Mouse (Mus musculus): ENCODE measurements at regions not wholly inside any gene's neighbourhood (a gene's known extent, or its start where the extent isn't known, plus 50 kb on each side); places are given as distances from the start of the nearest gene placed in this dataset.
"Not testable (repeated sequence)": the region's sequence is repeated elsewhere in the genome, so short reads cannot be mapped to it uniquely, and the experiment has no call there.

DNA sequence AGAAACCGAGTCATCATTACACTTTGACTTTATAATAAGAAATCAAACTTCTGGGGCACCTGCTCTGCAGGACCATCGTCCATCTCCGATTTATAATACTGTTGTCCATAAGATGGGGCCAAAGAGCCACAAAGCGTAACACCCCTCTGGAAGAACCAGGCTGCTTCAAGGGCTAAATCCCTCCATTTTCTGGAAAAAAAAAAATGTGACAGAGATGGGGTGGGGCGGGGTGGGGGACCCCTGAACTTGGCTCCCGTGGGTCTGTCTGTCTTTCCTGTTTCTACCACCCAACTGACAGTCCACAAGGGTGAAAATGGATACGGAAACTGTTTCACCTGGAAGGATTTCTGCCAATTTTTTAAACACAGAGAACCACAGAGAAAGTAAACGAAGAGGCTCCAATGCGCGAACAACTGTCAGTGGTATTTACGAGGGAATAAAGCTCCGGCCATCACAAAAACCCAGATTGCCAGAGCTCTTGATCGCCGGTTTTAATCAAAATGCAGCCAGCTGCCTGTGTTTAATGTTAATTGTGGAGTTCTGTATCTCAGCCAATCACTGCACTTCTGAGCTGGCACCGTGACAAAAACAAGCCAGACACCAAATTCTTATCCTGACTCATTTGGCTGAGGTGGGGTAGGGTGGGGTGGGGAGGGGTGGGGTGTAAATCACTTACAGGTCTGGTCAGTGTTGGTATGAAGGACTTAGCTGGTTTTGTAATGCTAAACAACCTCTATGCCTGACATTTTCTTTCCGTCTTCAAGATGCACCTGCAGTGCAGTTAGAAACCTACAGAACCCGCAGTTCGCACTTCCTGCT, 122.5 kb upstream of the Dapk1 start:
- no peak overlapping the region for H3K4me3 ChIP-seq (ENCODE audit: low read depth, low read length)
- peaks cover 15% of the 10 kb centered on the region for H3K4me1 ChIP-seq (ENCODE audit: control insufficient read depth, insufficient read depth, low read length)
- H3K36me3 ChIP-seq (ENCODE audit: control insufficient read depth, insufficient read depth, low read length): no peaks in the 10 kb centered on the region
- no peaks in the 10 kb centered on the region for H3K9me3 ChIP-seq (ENCODE audit: control insufficient read depth, low read length)
- ATAC-seq (ENCODE audit: insufficient read depth, low FRiP score, low TSS enrichment): peak; percentile 60
- whole genome bisulfite sequencing: 9% methylated on average over 18 of the region's 18 CpGs
- H3K9ac ChIP-seq (ENCODE audit: low read length): no peak overlapping the region
- DNase-seq (ENCODE audit: low spot score): peak; percentile 45
- H3K27me3 ChIP-seq (ENCODE audit: control insufficient read depth, insufficient read depth, low read length): no peaks in the 10 kb centered on the region
- H3K4me2 ChIP-seq (ENCODE audit: low read depth): peak overlapping the region; percentile 48
- H3K27ac ChIP-seq (ENCODE audit: low read depth, low read length): no peak overlapping the region

DNA sequence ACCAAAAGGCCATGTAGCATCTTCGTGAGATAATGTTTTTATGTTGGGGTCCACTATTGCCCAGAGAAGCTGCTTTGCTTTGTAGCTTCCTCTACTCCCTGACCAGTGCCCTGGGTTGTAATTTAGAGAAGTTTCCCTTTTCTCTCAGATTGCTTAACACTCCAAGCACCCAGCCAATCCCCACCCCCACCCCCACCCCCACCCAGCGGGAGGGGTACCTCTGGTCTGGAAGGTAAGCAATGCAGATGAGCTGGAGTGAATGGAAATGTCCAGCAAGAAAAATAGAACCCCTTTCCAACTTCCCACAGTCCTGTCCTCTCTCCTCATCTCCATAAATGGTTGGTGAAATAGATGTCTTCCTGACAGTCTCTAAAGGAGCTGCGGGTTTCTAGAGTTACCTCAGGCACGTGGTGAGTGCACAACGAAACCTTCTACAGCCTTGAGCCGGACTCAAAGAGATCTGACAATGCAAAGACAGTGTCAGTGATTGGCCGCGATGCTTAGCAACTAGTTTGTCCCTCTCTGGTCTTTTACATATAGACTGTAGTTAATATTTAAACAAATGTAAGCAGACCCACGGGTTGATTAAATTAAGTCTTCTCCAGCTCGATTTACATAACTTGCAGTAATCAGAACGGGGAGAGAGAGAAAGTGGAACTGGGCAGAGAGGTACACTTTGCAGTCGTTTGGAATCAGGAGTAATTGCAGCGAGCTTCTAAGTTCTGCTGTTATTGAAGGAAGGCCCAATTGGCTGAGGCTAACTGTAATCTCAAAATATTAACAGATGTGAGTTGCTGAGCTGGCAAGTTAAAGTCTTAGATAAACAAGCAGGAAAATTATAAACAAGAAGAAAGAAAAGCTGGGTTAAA, 121.7 kb upstream of the Dapk1 start:
- H3K27me3 ChIP-seq (ENCODE audit: control insufficient read depth, insufficient read depth, low read length): no peaks in the 10 kb centered on the region
- no peaks in the 10 kb centered on the region for H3K9me3 ChIP-seq (ENCODE audit: control insufficient read depth, low read length)
- H3K4me1 ChIP-seq (ENCODE audit: control insufficient read depth, insufficient read depth, low read length): peaks cover 15% of the 10 kb centered on the region
- 13% methylated on average over 13 of the region's 13 CpGs for WGBS
- peak overlapping the region; percentile 27; the same call in 1 of the 2 replicates for H3K4me2 ChIP-seq (ENCODE audit: low read depth)
- H3K4me3 ChIP-seq (ENCODE audit: low read depth, low read length): no peak overlapping the region
- H3K27ac ChIP-seq (ENCODE audit: low read depth, low read length): no peak overlapping the region
- peak; percentile 13; the same call in 1 of the 2 replicates for ATAC-seq (ENCODE audit: insufficient read depth, low FRiP score, low TSS enrichment)
- DNase-seq (ENCODE audit: low spot score): peak; percentile 21
- no peak overlapping the region for H3K9ac ChIP-seq (ENCODE audit: low read length)
- no peaks in the 10 kb centered on the region for H3K36me3 ChIP-seq (ENCODE audit: control insufficient read depth, insufficient read depth, low read length)

DNA sequence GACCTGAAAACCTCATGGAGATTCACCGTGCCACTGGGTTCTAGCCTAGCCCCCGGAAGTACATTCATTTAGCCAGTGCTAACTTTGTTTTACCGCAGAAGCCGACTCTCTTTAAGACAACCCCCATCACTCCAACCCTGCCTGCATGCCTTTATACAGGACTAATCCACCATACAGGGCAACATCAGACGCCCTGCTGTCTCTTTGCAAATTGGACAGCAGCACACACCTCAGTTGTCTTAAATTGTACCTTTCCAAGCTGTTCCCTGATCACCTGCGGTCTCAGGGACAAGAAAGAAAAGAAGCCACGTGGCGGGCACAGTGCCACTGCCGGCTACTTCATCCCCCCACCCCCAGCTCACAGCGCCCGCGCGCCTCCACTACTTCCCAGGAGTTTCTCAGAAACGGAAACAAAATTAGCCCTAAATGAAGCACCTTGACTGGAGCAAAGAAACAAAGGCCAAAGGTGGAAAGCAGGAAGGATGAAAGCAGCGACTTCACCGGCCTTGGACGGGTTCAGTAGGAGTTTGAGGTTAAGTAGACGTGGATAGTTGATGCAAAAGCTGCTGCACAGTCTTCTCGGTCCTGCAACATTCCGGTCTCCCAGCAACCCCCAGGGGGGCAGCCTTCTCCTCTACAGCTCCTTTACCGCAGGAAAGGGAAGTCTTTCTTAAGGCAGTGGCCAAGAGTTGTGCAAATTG, 120.9 kb upstream of the Dapk1 start:
- Histone ChIP-seq H3K9me3 (ENCODE audit: control insufficient read depth, low read length) (no peaks in the 10 kb centered on the region), H3K4me1 (ENCODE audit: control insufficient read depth, insufficient read depth, low read length) (peaks cover 15% of the 10 kb centered on the region), H3K27me3 (ENCODE audit: control insufficient read depth, insufficient read depth, low read length) (no peaks in the 10 kb centered on the region), H3K4me3 (ENCODE audit: low read depth, low read length) (no peak overlapping the region), H3K4me2 (ENCODE audit: low read depth) (peak overlapping the region; percentile 27), H3K27ac (ENCODE audit: low read depth, low read length) (no peak overlapping the region), H3K36me3 (ENCODE audit: control insufficient read depth, insufficient read depth, low read length) (no peaks in the 10 kb centered on the region), H3K9ac (ENCODE audit: low read length) (peak overlapping the region; percentile 18; the same call in 1 of the 2 replicates)
- DNase-seq (ENCODE audit: low spot score) (peak; percentile 32), ATAC-seq (ENCODE audit: insufficient read depth, low FRiP score, low TSS enrichment) (peak; percentile 17; the same call in 1 of the 2 replicates)
- WGBS: 8% methylated on average over 21 of the region's 21 CpGs

DNA sequence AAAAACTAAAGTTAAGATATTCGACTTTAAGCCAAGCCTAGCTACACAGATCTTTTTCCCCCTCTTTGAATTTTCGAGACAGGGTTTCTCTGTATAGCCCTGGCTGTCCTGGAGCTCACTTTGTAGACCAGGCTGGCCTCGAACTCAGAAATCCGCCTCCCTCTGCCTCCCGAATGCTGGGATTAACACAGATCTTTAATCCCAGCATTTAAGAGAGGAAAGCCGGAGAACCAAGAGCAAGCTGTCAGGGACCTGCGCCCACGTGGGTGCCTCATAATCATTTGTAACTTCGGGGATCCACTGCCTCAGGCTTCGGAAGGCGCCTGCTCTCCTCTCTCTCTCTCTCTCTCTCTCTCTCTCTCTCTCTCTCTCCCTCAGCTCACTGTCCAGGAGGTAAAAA, 120.3 kb upstream of the Dapk1 start:
- DNase-seq (ENCODE audit: low spot score); H3K4me2 ChIP-seq (ENCODE audit: low read depth); H3K27ac ChIP-seq (ENCODE audit: low read depth, low read length); H3K27me3 ChIP-seq (ENCODE audit: control insufficient read depth, insufficient read depth, low read length); H3K9me3 ChIP-seq (ENCODE audit: control insufficient read depth, low read length); H3K9ac ChIP-seq (ENCODE audit: low read length); H3K4me3 ChIP-seq (ENCODE audit: low read depth, low read length); ATAC-seq (ENCODE audit: insufficient read depth, low FRiP score, low TSS enrichment); H3K36me3 ChIP-seq (ENCODE audit: control insufficient read depth, insufficient read depth, low read length): not testable (repeated sequence)
- peaks cover 15% of the 10 kb centered on the region for H3K4me1 ChIP-seq (ENCODE audit: control insufficient read depth, insufficient read depth, low read length)
- WGBS: 75% methylated on average over 11 of the region's 11 CpGs

DNA sequence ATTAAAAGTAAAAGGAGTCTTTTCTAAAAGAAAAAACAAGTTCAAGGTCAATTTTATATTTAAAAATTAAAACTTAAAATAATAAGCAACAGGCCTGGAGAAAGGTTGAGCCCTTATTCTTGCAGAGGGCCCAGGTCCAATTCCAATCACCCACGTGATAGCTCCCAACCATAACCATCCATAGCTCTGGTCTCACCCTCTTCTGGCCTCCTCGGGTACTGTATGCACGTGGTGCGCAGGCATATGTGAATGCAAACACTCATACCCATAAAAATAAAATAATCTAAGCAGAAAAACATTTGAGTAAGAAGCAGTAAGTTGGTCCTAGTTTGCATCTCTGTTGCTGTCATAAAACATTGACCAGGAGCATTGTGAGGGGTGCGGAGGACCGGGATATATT, 119.8 kb upstream of the Dapk1 start:
- no peak for DNase-seq (ENCODE audit: low spot score)
- Histone ChIP-seq H3K4me1 (ENCODE audit: control insufficient read depth, insufficient read depth, low read length) (peaks cover 15% of the 10 kb centered on the region), H3K9me3 (ENCODE audit: control insufficient read depth, low read length) (no peaks in the 10 kb centered on the region), H3K9ac (ENCODE audit: low read length) (no peak overlapping the region), H3K27me3 (ENCODE audit: control insufficient read depth, insufficient read depth, low read length) (no peaks in the 10 kb centered on the region), H3K4me3 (ENCODE audit: low read depth, low read length) (no peak overlapping the region), H3K4me2 (ENCODE audit: low read depth) (no peak overlapping the region), H3K36me3 (ENCODE audit: control insufficient read depth, insufficient read depth, low read length) (no peaks in the 10 kb centered on the region), H3K27ac (ENCODE audit: low read depth, low read length) (no peak overlapping the region)
- ATAC-seq (ENCODE audit: insufficient read depth, low FRiP score, low TSS enrichment): no peak
- WGBS: 94% methylated on average over 6 of the region's 6 CpGs

DNA sequence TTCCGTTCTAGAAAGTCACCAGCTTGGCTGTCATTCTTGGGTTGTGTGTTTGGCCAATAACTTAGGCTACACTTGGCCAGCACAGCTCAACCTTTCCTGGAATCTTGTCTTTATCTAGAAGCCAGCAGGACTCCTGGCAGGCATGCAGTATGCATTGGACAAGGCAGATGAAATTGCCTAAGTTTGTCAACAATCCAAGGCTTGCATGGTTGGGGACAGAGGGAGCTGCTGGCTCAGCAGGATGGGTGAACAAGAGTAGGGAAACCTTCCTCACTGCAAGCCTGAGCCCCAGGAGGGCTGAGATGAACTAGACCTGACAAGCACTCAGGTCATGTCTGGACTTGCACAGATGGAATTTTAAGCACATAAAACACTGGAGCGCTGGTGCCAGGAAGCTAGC, 115.6 kb upstream of the Dapk1 start:
- no peak overlapping the region for H3K27ac ChIP-seq (ENCODE audit: low read depth, low read length)
- 0 out of 2 replicates have a peak, but pooled peaks cover under 1% of the 10 kb centered on the region for H3K4me1 ChIP-seq (ENCODE audit: control insufficient read depth, insufficient read depth, low read length)
- H3K27me3 ChIP-seq (ENCODE audit: control insufficient read depth, insufficient read depth, low read length): no peaks in the 10 kb centered on the region
- no peaks in the 10 kb centered on the region for H3K9me3 ChIP-seq (ENCODE audit: control insufficient read depth, low read length)
- H3K36me3 ChIP-seq (ENCODE audit: control insufficient read depth, insufficient read depth, low read length): no peaks in the 10 kb centered on the region
- ATAC-seq (ENCODE audit: insufficient read depth, low FRiP score, low TSS enrichment) (no peak), DNase-seq (ENCODE audit: low spot score) (no peak)
- H3K9ac ChIP-seq (ENCODE audit: low read length): no peak overlapping the region
- H3K4me3 ChIP-seq (ENCODE audit: low read depth, low read length): no peak overlapping the region
- no peak overlapping the region for H3K4me2 ChIP-seq (ENCODE audit: low read depth)
- WGBS: 83% methylated on average over 2 of the region's 2 CpGs

DNA sequence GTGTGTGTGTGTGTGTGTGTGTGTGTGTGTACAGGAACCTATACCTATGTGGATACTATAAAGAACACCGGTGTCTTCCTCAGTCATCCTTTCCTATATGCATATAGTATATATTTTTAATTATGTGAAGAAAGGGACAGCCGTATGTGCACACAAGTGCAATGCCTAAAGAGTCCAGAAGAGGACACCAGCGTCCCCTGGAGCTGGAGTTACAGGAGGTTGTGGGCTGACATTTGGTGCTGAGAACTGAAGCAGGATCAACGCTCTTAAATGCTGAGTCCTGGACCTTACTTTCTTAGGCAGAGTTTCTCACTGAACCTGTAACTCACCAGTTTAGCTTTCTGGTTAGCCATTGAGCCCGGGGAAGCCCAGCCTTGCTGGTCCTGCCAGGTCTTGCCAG, 114.9 kb upstream of the Dapk1 start:
- H3K9ac ChIP-seq (ENCODE audit: low read length): no peak overlapping the region

DNA sequence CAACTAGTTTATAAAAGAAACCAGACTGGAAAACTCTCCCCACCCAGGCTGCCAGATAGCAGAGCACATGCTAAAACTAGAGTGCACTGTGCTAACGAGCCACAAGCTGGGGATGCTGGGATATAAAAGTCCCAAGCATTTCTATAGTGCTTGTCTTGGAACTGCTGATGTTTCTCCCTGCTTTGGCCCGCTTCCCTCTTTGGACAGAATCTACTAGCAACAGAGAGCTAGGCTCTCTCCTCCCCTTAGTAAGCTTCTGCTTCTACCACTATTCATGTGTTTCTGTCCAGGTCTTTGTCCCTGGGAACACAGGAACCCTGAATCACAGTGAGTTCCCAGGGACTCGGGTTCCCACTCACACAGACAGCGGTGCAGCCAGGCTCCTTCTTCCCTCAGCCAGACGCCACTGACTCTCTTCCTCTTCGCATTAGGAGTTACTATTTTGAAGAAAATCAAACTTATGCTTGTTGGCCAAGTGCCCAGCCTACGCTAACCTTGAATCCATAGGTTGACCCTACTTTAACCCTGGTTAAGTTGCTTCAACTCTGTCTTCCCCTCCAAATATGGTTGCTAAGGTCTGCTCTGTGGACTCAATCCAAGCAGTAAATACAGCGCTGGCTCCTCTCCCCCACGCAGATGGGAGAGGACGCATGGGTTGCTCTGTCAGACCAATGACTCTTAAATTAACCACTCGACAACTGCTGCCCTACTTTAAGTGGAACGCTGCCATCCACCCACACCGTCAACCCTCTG, 113.4 kb upstream of the Dapk1 start:
- DNase-seq (ENCODE audit: low spot score): no peak
- 74% methylated on average over 13 of the region's 13 CpGs for WGBS

More for the DNA sequence above, 114.9 kb upstream of the Dapk1 start:
- 97% methylated on average over 5 of the region's 5 CpGs for WGBS
- Histone ChIP-seq H3K4me3 (ENCODE audit: low read depth, low read length) (no peak overlapping the region), H3K4me2 (ENCODE audit: low read depth) (no peak overlapping the region), H3K4me1 (ENCODE audit: control insufficient read depth, insufficient read depth, low read length) (no peaks in the 10 kb centered on the region), H3K27me3 (ENCODE audit: control insufficient read depth, insufficient read depth, low read length) (no peaks in the 10 kb centered on the region), H3K36me3 (ENCODE audit: control insufficient read depth, insufficient read depth, low read length) (no peaks in the 10 kb centered on the region), H3K27ac (ENCODE audit: low read depth, low read length) (no peak overlapping the region), H3K9me3 (ENCODE audit: control insufficient read depth, low read length) (no peaks in the 10 kb centered on the region)
- ATAC-seq (ENCODE audit: insufficient read depth, low FRiP score, low TSS enrichment) (no peak), DNase-seq (ENCODE audit: low spot score) (no peak)

More for the DNA sequence above, 113.4 kb upstream of the Dapk1 start:
- no peak overlapping the region for H3K4me3 ChIP-seq (ENCODE audit: low read depth, low read length)
- no peaks in the 10 kb centered on the region for H3K4me1 ChIP-seq (ENCODE audit: control insufficient read depth, insufficient read depth, low read length)
- no peaks in the 10 kb centered on the region for H3K36me3 ChIP-seq (ENCODE audit: control insufficient read depth, insufficient read depth, low read length)
- H3K9ac ChIP-seq (ENCODE audit: low read length): no peak overlapping the region
- H3K4me2 ChIP-seq (ENCODE audit: low read depth): no peak overlapping the region
- no peak overlapping the region for H3K27ac ChIP-seq (ENCODE audit: low read depth, low read length)
- no peaks in the 10 kb centered on the region for H3K27me3 ChIP-seq (ENCODE audit: control insufficient read depth, insufficient read depth, low read length)
- no peaks in the 10 kb centered on the region for H3K9me3 ChIP-seq (ENCODE audit: control insufficient read depth, low read length)
- no peak for ATAC-seq (ENCODE audit: insufficient read depth, low FRiP score, low TSS enrichment)

All from neural tube, embryonic 11.5 days (tissue).